Mouse (Mus musculus): ENCODE results near the gene Dram1. TPM values are rescaled to one million over a fixed set of nuclear protein-coding genes. Genes with fewer than 3 reads are reported as not detected.

The Dram1 gene
- polyA plus RNA-seq (2012; rRNA removed): 0.85 and 1.4 TPM in 2 replicates

GRCm38 (mm10) chr10:88379013-88379885 lies at the start of gene Dram1, which contains the start of gene Gnptab:
Dram1 (minus strand) TSS chr10:88379080.
Gnptab (plus strand) TSS chr10:88379132.

Other genes with a start within 250 kb of the Dram1 start
- 8.6 and 9.9 TPM in 2 replicates for gene Parpbp, start 232.1 kb downstream of the Dram1 start, polyA plus RNA-seq (2012; rRNA removed)
- gene Nup37, start 232.1 kb downstream of the Dram1 start, polyA plus RNA-seq (2012; rRNA removed): 21.5 and 25.7 TPM in 2 replicates
- gene Washc3, start 178.0 kb downstream of the Dram1 start, polyA plus RNA-seq (2012; rRNA removed): 13.7 and 14.9 TPM in 2 replicates
- 4.7 and 5.2 TPM in 2 replicates for gene Gnptab, start 52 bp upstream of the Dram1 start, polyA plus RNA-seq (2012; rRNA removed)
- gene Sycp3, start 80.5 kb upstream of the Dram1 start, polyA plus RNA-seq (2012; rRNA removed): 0.02 TPM in 2 replicates
- 0.69 and 1.1 TPM in 2 replicates for gene Chpt1, start 125.0 kb upstream of the Dram1 start, polyA plus RNA-seq (2012; rRNA removed)
- 0.12 and 1.8 TPM in 2 replicates for gene Mybpc1, start 226.1 kb upstream of the Dram1 start, polyA plus RNA-seq (2012; rRNA removed)